Mouse (Mus musculus) T-helper 2 cell (primary cell): ENCODE measurements around the gene Ntrk3.

Experiments used
- in situ Hi-C: fragments of 300-600 bp; cut with MboI, MseI; formaldehyde crosslinking; loops from one replicate; pipeline ENCODE4 v1.15.1; 2025; ENCODE audit warnings: high pct_unique_total_duplicates

Gene Ntrk3

DNA sequence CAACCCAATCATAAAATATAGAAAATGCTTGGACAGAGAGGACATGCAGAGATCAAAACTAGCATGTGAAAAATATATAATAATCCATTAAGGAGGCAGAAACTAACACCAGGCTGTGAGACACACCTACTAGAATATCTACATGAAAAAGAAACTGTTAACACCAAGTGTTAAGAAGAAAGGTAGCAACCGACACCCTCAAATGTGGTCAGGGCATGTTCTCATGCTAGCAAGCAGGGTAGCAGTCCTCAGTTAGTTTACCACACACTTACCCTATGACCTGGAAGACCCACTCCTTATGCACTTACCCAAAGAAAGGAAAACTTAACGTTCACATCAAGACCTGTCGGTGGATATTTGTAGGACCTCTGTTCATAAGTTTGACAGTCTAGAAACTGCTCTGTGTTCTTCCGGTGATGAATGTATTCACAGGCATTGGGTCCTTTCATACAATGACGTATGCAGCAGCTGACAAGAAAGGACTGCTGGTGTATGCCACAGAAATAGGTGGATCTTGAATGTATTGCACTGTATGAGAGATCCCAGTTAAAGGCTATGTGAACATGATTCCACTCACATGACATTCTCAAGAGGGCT is at the start of gene Ntrk3:
TSS of gene Ntrk3 (minus strand) at position 399 of the 597 bp plus-strand sequence.
- in situ Hi-C loops, result no loop called here

DNA sequence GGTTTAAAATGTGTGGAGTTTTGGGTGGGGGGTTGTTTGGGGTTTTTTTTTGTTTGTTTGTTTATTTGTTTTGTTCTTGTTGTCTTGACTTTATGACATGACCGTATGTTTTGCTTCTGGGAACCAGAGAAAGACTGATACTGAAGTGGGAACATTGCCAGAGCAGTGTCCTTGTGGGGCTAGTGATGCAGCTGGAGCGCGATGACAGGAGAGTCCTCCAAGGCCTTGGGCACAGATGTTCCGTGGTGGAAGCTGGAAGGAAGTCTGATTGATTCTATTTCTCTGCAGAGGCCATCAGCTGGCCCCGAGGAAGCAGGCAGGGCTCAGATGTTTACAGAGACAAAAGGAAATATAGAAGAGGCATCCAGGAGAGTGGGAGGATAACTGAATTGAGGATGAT is 48.1 kb upstream of the Ntrk3 start:
- in situ Hi-C loops, result loop anchor here (5.0 kb wide), 1 partner anchor 61 kb away; the partner anchor contains the start of gene Det1

DNA sequence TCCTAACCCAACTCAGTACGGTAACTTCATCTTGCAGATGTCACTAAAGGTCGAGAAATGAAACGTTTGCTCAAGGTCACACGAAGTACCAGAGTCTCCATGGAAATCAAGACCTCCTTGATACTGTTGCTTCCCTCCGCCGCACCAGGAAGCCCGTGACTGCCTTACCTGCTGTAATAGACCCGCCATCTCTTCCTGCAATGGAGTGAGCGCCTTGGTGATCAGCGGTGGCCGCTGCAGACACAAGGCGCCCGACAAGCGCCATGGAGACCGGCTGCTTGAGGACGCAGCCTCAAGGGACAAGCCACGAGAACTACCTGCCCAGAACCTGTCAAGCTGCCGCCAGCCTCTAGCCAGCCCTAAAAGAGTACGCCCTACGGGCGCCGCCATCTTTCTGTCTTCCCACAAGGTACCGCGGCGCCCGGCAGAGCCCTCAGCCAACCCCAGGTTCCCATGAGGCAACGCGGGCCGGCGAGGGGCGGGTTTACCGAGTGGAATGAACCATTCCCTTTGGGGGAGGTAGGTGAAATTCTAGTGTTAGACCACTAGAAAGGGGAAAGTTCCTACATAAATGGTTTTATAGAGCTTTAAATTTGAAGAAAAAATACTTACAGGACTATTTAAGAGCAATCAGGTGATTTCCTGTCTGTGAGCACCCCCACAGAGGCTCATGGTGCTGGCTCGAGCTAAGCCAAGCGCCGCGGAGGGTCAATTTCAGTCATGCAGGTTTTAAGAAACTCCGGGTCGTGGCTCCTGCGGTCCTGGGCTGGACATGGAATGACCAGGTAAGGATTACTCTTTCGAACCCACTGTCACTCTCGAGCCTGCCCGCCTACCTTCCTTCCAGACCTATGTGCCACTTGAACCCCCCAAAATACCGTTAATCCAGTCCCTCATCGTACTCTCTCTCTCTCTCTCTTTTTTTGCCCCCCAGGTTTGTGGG is 45.1 kb upstream of the Ntrk3 start, which contains the start of the genes Mrps11 and Mrpl46:
TSS of gene Mrps11 (plus strand) at position 481 of the 943 bp plus-strand sequence.
TSS of gene Mrpl46 (minus strand) at position 893 of the 943 bp plus-strand sequence.
- in situ Hi-C loops, result no loop called here

DNA sequence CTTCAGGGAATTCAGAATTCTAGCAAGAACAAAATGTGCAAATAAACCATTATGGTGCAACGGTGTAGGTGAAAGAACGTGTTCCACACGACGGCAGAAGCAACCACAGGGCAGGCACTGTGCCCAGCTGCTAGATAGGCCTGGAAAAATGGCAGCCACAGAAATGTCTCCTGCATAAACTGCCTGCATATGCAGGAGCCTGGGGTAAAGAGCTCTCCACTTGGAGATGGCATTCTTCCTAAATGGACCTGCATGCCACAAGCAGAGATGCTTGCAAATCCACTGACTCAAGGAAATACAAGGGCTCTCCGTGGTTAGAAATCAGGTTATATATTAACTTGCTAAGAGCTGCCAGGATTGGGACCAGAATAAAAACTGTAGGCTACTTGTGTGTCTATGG is 40.9 kb upstream of the Ntrk3 start:
- in situ Hi-C loops, result no loop called here

DNA sequence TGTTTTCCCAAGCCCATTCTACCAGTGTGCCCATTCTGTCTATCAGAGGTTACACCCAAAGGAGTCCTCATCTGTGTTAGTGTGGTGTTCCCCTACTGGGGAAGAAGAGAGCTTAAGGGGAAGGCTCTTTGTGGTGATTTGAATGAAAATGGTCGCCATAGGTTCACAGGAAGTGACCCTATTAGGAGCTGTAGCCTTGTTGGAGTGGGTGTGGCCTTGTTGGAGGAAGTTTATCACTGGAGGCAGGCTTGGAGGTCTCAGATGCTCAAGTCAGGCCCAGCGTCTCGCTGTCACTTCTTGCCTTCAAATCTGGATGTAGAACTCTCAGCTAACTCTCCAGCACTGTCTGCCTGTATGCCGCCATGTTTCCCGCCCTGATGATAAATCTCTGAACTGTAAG is 33.1 kb upstream of the Ntrk3 start:
- in situ Hi-C loops, result loop anchor here (25.0 kb wide), 2 partner anchors 334 to 1634 kb away; no protein-coding TSS in a partner anchor

DNA sequence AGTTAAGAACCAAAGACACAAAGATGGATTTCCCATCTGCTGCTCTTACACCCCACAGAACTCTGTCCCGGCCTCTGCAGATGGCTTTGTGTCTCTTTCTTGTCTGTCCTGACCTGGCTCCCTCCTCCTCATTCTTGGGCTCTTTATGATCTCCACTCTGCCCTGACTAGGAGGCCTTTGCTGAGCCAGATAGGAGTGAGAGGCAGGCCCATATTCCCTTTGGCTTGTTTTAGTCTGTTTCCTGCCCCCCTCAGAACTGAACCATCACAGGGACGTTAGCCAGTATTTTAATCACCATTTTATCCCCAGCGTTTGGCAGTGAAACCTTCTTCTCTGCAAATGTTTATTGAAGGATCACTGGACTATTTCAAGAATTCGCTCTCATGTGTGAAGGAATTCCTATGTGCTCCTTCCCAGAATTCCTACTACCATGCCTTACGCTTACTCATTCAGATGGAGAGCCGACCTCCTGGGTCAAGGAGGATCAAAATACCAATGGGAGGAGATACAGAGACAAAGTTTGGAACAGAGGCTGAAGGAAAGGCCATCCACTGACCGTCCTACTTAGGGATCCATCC is 31.4 kb upstream of the Ntrk3 start:
- in situ Hi-C loops, result loop anchor here (5.0 to 25.0 kb wide), 3 partner anchors 202 to 1632 kb away; no protein-coding TSS in a partner anchor

DNA sequence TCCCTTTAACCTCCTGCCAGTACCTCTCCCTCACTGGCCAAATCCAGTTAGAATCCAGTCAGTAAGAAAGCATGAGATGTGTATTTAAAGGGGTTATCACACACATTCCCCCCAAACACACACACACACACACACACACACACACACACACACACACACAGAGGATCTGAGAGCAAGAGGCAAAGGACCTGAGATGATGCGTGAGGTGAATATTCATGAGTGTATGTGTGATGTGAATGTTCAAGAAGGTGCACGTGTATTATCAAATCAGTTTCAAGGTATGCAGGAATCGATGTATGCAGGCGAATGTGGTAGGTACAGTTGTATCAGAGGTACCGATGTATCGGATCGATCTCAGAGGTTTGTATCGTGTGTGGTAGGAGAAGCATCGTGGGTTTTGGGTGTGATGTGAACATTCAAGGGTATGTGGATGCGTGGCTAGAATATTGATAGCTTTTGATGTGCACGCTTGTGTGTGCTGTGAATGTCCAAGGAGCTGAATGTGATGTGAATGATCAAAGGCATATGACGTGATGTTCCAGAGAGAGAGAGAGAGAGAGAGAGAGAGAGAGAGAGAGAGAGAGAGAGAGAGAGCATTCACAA is 30.2 kb upstream of the Ntrk3 start:
- in situ Hi-C loops, result loop anchor here (5.0 to 25.0 kb wide), 3 partner anchors 201 to 1631 kb away; no protein-coding TSS in a partner anchor

DNA sequence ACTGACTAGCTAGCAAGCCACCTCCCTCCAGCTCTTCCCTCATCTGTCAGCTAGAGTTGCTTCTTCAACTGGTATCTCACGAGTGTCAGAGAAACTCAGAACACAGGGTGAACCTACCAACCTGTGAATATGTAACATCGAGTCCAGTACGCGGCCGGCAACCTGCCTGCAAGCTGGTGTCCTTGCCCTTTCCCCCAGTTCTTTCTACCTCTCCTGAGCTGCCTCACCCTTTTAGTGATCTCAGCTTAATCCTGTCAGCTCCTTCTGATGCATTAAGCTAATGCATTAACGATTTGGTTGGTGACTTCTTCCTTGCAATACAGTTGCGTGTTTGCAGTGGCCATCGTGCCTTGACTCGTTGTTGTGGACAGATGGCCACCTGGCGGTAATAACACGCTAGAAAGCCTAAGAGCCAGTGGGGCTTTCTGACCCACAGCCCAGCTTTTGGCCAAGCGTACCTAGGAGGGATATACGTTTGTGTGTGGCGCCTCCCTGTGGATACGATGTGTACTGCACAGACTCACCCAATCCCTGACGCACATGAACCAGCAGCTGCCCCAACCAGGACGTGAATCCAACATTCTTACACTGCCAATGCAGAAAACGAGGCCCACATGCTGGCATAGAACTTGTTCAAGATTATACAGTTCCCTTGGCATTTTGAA is 28.3 kb upstream of the Ntrk3 start:
- in situ Hi-C loops, result loop anchor here (5.0 to 25.0 kb wide), 3 partner anchors 199 to 1629 kb away; no protein-coding TSS in a partner anchor

DNA sequence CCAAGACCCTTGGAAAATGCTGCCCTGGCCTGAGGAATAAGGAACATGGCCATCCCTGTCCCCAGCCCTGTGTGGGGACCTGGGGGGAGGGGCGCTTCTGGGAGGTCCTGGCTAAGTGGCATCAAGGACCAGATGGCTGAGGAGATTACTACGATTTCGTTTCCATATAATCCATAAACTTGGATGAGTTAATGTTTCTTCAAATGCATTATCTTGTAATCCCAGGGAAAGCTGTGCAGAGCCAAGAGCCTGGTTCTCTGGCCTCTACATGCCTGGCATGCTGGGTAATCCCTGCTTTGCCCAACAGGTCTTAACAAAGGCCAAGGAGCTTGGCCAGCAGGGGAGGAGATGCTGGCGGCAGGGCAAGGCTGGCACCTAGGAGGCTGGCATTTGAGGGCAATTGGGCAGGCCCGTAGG is 27.4 kb upstream of the Ntrk3 start:
- in situ Hi-C loops, result loop anchor here (5.0 to 25.0 kb wide), 3 partner anchors 198 to 1628 kb away; no protein-coding TSS in a partner anchor

DNA sequence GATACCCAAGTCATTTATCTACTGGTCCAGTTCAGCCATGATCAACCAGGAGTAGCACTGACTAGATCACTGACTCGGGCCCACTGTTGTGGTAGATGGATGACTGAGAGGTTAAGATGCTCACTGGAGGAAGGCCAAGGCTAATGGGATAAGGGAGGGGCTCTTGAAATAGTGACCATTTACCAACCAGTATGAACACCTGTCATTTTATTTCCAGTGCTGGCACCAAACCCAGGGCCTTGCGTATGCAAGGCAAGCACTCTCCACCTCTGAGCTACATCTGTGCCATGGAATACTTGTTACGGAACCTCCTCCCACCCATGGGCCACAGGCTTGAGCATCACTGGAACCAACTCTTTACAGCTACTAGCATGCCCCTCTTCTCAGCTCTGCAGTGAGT is 26.0 kb upstream of the Ntrk3 start:
- in situ Hi-C loops, result loop anchor here (5.0 to 25.0 kb wide), 4 partner anchors 86 to 1626 kb away; no protein-coding TSS in a partner anchor

DNA sequence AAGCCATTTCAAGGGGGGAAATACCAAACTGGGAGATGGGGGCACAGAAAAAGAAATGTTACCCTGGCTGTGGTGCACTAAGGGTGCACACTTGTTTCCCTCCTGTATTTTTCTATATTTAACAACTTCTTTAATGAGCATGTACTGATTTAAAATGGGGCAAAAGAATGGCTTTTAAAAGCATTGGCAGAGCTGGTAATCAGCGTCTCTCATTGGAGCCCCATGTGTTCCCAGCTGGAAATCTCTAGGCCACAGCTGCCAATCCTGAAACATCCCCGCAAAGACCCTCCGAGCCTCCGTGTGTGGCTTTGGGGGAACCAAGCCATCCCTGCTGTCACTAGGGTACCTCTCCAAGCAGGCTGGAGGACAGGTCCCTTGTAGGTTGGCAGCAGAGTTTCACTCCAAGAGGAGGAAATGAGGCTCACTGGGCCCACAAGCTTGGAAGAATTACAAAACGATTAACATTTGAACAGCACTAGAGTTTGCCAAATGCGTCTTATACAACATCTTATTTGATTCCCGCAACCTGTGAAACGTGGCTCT is 16.7 kb upstream of the Ntrk3 start:
- in situ Hi-C loops, result loop anchor here (25.0 kb wide), 2 partner anchors 317 to 1617 kb away; no protein-coding TSS in a partner anchor

DNA sequence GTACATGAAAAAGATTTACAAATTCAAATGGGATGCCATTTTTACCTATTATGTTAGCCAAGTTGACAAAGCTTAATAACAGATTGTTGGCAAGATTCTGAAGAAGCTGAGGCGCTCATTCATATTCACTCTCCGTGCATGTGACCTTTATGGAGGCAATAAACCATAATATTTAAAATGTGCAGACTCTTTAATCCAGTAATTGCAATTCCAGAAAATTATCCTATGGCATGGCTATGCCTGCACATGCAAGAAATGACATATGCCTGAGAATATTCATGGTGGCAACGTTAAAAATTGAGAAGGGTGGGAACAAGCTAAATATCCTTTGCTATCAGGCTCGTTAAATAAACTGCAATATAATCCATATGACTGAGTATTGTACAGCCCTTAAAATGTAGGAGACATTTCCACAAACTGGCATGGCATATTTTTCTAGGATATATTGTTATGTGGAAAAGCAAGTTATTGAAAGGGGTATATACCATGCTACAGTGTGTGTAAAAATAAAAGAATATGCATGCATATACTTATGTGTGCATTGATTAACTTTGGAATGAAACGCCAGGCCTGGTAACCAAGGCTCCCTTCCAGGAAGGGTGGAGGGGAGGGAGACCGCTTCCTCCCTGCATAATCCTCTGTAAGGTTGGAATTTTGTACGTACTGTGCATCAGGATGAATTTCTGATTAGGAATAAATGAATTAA is 16.1 kb upstream of the Ntrk3 start:
- in situ Hi-C loops, result loop anchor here (25.0 kb wide), 2 partner anchors 317 to 1617 kb away; no protein-coding TSS in a partner anchor

DNA sequence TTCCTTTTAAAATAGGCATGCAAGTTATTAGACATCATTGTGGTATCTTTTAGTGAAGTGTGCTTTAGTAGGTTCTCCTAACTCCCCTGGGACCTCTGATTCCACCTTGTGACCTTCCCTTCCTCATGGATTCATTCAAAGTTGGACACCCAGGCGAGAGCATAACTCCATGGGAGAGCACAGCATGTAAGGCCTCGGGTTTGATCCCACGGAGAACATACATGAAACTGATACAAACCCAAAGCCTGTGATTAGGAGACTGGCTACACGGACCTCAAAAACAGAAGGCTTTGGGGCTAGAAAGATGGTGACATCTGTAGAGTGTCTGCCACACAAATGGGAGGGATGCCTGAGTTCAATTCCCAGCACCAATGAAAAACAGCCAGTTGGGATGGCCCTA is 15.1 kb upstream of the Ntrk3 start:
- in situ Hi-C loops, result loop anchor here (25.0 kb wide), 2 partner anchors 316 to 1616 kb away; no protein-coding TSS in a partner anchor

DNA sequence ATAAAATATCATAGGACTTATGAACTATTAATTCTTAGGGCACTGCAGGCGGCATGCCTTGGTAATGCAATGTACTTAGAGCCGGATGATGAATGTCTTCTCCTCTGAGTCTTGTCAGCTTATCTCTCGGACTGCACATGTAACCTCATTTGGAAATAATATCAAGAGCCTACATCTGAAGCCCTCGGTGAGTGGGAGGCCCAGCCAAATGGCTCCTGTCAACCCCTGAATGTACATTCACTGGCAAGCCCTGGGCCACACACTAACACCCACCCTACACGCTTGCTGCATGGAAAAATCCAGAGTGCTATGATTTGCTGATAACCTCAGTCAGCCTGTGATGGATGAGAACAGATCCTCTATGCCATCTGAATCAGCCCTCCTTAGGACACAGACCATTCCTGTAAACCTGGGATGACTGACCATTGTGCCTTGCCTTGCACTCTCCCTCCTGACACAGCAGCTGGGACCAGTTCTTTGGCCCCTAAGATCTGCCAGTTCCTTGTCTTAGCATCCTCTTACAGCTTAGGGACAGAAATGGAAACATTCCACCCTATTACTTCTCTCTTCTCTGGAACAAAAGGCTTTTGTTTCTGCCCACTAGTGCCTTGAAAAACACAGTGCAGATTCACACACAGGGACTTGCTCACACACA is 6.0 kb upstream of the Ntrk3 start:
- in situ Hi-C loops, result no loop called here

DNA sequence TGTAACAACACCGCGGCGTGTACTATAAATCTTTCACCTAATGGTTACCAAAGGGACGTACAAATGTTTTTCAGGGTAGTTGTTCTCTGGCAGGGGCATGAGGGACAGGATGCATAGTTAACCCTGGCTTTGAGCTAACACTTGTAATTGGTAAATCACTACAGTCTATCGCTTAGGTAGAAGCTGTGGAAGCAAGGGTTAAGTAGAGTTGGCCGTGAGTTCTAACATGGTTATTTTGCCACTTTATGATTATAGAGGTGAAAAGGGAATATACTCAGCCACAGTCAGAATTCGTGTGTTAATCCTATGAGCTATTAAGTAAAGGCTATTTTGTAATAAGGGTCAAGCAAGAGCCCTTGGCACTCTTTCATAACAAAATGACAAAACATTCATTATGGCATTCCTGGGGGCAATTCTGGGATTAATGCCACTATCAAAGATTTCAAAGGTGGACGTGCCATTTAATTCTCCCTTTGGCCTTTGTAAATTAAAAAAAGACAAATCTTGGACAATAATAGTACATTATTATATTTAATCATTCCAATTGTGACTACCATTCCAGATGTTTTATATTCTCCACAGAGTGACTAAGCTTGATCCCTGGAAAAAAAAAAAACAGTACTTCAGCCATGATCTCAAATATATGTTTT is 1.7 kb upstream of the Ntrk3 start:
- in situ Hi-C loops, result no loop called here

DNA sequence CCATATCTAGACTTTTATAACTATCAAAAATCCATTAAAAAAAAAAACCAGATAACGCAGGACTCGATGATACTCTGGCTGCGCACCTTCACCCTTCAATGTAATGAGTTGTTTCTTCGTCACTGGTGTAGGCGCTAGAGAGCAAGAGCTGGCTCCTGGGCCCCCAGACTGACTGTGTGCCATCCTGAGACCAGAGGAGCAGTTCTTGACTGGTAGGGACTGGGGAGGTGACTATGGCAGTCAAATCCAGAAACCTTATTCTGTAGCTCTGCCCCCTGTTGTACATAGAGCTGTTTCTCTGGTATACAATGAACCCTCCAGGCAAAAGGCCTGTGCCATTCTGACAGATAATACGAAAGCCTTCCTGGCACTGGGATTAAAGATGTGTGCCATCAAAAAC is 616 bp downstream of the Ntrk3 start:
- in situ Hi-C loops, result no loop called here

DNA sequence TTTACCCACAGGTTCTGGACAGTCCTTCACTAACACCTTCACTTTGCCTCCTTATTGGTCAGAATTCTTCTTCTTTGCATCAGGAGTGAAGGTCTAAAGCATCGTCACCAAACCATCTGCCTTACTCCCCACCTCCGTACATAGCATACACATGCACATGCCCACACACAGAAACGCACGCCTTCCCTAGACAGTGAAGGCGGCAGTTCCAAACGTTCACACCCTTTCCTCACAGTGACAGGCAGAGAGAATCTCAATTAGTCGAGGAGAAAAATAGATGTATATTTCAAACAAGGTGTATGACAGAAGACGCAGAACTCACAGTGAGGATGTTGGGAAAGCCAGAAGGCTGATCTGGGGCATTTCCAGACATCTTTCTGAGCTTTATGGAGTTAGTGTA is 6.4 kb downstream of the Ntrk3 start:
- in situ Hi-C loops, result no loop called here

DNA sequence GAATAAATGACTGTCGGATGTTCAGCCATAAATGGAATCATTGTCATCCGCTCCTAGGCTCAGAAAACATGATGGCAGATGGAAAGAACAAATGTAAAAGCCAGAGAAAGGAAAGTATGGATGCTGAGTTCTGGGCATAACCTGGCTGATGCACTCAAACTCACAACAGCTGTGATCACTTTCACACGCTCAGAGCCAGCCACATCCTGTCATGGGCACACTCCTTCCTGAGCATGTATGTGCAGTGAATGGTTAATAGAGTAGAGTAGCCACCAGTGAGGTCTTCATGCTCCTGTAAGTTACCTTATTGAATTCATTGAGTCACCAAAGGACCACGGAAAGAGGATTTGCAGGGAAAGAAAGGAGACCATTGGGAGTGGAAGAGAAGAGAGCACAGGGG is 13.2 kb downstream of the Ntrk3 start:
- in situ Hi-C loops, result no loop called here

DNA sequence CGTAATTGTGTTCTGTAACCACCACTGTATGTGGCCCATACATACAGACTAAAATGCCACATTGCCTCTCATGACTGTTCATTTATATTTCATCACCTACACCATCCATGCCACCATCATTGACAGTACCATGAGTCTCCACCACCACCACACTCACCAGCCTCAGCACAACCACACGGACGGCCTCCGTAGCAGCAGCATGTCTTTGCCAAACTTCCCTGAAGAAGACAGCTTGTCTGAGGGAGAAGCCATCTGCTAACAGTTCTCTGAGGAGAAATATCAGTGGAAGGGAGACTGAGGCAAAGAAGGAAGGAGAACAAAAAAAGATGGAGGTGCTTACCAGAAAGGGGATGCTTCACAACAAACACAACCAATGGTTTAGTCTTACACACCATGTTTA is 15.8 kb downstream of the Ntrk3 start:
- in situ Hi-C loops, result no loop called here
